Mouse (Mus musculus) embryonic facial prominence, embryonic 15.5 days (tissue): ENCODE results near the gene Cbln1. TPM values are rescaled to one million over a fixed set of nuclear protein-coding genes. Genes with fewer than 3 reads are reported as not detected.

Experiments used
- ATAC-seq: fragments of 200-750 bp; cut with Nextera tagmentation; 2 replicates; pipeline ENCODE4 v1.8.0; 2017; ENCODE audit warnings: low read depth, moderate TSS enrichment; ENCODE audit not compliant: insufficient number of reproducible peaks, low FRiP score, low TSS enrichment
- H3K27ac ChIP-seq: fragments of 300-500 bp; sonication (generic); replicated peaks from 2 replicates; pipeline ENCODE4 v1.5.1; 2015; ENCODE audit warnings: mild to moderate bottlenecking, inconsistent platforms
- H3K27me3 ChIP-seq: fragments of 300-500 bp; sonication (generic); 2 replicates; pipeline ENCODE4 v1.6.1; 2015; ENCODE audit warnings: inconsistent platforms
- H3K36me3 ChIP-seq: fragments of 300-500 bp; sonication (generic); 2 replicates; pipeline ENCODE4 v1.6.1; 2015; ENCODE audit warnings: mild to moderate bottlenecking, inconsistent platforms
- H3K4me1 ChIP-seq: fragments of 300-500 bp; sonication (generic); 2 replicates; pipeline ENCODE4 v1.6.1; 2015; ENCODE audit warnings: inconsistent platforms
- H3K4me2 ChIP-seq: fragments of 300-500 bp; sonication (generic); replicated peaks from 2 replicates; pipeline ENCODE4 v1.6.1; 2015; ENCODE audit warnings: mild to moderate bottlenecking, inconsistent platforms
- H3K4me3 ChIP-seq: fragments of 300-500 bp; sonication (generic); replicated peaks from 2 replicates; pipeline ENCODE4 v1.5.1; 2015; ENCODE audit warnings: mild to moderate bottlenecking, inconsistent platforms
- H3K9ac ChIP-seq: fragments of 300-500 bp; sonication (generic); 2 replicates; pipeline ENCODE4 v1.6.1; 2015; ENCODE audit warnings: inconsistent platforms
- H3K9me3 ChIP-seq: fragments of 300-500 bp; sonication (generic); replicated peaks from 2 replicates; pipeline ENCODE4 v1.6.1; 2016; ENCODE audit warnings: inconsistent platforms
- WGBS: fragments of 180-500 bp; shearing (Covaris S2); methylation state at CpG from one replicate; pipeline ENCODE4 v1.1.7; 2015; 5-methylcytosine and 5-hydroxymethylcytosine counted together
- polyA plus RNA-seq: library from polyadenylated mRNA; unstranded; fragments of >200 nt; fragmentation: Nextera tagmentation; extraction: Ambion mirVana; gene quantifications from 2 replicates; pipeline ENCODE4 v1.2.1, GENCODE M21; 2015

Gene Cbln1
- polyA plus RNA-seq, 1 experiment from 2014 or later = 0.61 TPM

- H3K4me1 ChIP-seq = no peaks in the 10 kb centered on the region
- H3K4me2 ChIP-seq = no peak overlapping the region
- no peaks in the 10 kb centered on the region for H3K9me3 ChIP-seq
- no peak overlapping the region for H3K4me3 ChIP-seq
- H3K9ac ChIP-seq = no peak overlapping the region
- no peak overlapping the region for H3K27ac ChIP-seq
- ATAC-seq = no peak
- H3K36me3 ChIP-seq = no peaks in the 10 kb centered on the region
- no peaks in the 10 kb centered on the region for H3K27me3 ChIP-seq
- 75% methylated on average over 2 of the region's 2 CpGs for WGBS
Observed at GRCm38 (mm10) chr8:87451737-87452136, 20.7 kb downstream of the Cbln1 start.

- WGBS = 73% methylated on average over 3 of the region's 3 CpGs
- Histone ChIP-seq H3K4me3 (no peak overlapping the region), H3K4me1 (no peaks in the 10 kb centered on the region), H3K27me3 (no peaks in the 10 kb centered on the region), H3K9ac (no peak overlapping the region), H3K27ac (no peak overlapping the region), H3K4me2 (no peak overlapping the region), H3K36me3 (no peaks in the 10 kb centered on the region), H3K9me3 (no peaks in the 10 kb centered on the region)
- ATAC-seq = no peak
Observed at GRCm38 (mm10) chr8:87434592-87434991, 37.8 kb downstream of the Cbln1 start.

GRCm38 (mm10) chr8:87427188-87427587 is 45.2 kb downstream of the Cbln1 start:
- Histone ChIP-seq H3K9ac (no peak overlapping the region), H3K4me1 (no peaks in the 10 kb centered on the region), H3K27me3 (no peaks in the 10 kb centered on the region), H3K4me3 (no peak overlapping the region), H3K9me3 (no peaks in the 10 kb centered on the region), H3K27ac (no peak overlapping the region), H3K4me2 (no peak overlapping the region), H3K36me3 (no peaks in the 10 kb centered on the region)
- ATAC-seq = no peak

GRCm38 (mm10) chr8:87424706-87425105 is 47.7 kb downstream of the Cbln1 start:
- Histone ChIP-seq H3K27ac (no peak overlapping the region), H3K36me3 (no peaks in the 10 kb centered on the region), H3K4me3 (no peak overlapping the region), H3K9ac (no peak overlapping the region), H3K4me1 (no peaks in the 10 kb centered on the region), H3K9me3 (no peaks in the 10 kb centered on the region), H3K4me2 (no peak overlapping the region), H3K27me3 (no peaks in the 10 kb centered on the region)
- ATAC-seq = no peak
- WGBS = 76% methylated on average over 5 of the region's 5 CpGs

- Histone ChIP-seq H3K4me3 (no peak overlapping the region), H3K4me1 (no peaks in the 10 kb centered on the region), H3K9ac (no peak overlapping the region), H3K27me3 (no peaks in the 10 kb centered on the region), H3K9me3 (no peaks in the 10 kb centered on the region), H3K36me3 (no peaks in the 10 kb centered on the region), H3K27ac (no peak overlapping the region), H3K4me2 (no peak overlapping the region)
- WGBS = 52% methylated on average over 8 of the region's 8 CpGs
- no peak for ATAC-seq
Observed at GRCm38 (mm10) chr8:87421697-87422096, 50.7 kb downstream of the Cbln1 start.

Other genes with a start within 250 kb of the Cbln1 start
- not detected in 2 replicates for gene 4933402J07Rik, start 91.2 kb upstream of the Cbln1 start, polyA plus RNA-seq